Mouse (Mus musculus) CH12.LX (cell line): ENCODE measurements around the gene Rpl9-ps1.

Experiments used
- CTCF ChIP-seq, 2 experiments: IDR thresholded peaks in 1 of 2; conservative IDR thresholded peaks in 1 of 2; 2 replicates each; pipeline ENCODE4 v1.5.1; 2011 to 2012; ENCODE audit warnings: low read depth in 2 of 2, low read length in 2 of 2, improper control_type of control experiment in 1 of 2, inconsistent platforms in 1 of 2, mild to moderate bottlenecking in 1 of 2, moderate library complexity in 1 of 2
- POLR2A ChIP-seq: IDR thresholded peaks from 2 replicates; pipeline ENCODE4 v1.6.1; 2011; ENCODE audit warnings: low read depth, mild to moderate bottlenecking, improper control_type of control experiment, low read length

GRCm38 (mm10) chr11:83646356-83647149 is 1.1 kb upstream of the Rpl9-ps1 start:
- no peak for TF ChIP-seq POLR2A
- no peak for TF ChIP-seq CTCF (conservative IDR thresholded peaks at IDR 0.05 in 1 of 2, IDR thresholded peaks at IDR 0.05 in 1 of 2; ENCODE audit: low read depth in 2 of 2, low read length in 2 of 2)
